Mouse (Mus musculus) MEL-GATA-1-ER (cell line): ENCODE measurements around the gene Chrd.

ENCODE experiments used
- DNase-seq: peaks from one replicate; pipeline ENCODE4 v3.0.0-alpha.2; 2012; ENCODE audit warnings: low read depth; ENCODE audit errors: extremely low read depth

Chrd gene

GRCm38 (mm10) chr16:20732925-20733730 is at the start of gene Chrd:
Gene Chrd (plus strand): TSS chr16:20733127.
- no peak for DNase-seq

GRCm38 (mm10) chr16:20690774-20691173 is 42.2 kb upstream of the Chrd start:
- no peak for DNase-seq

- no peak for DNase-seq
Measured at GRCm38 (mm10) chr16:20691617-20692016, 41.3 kb upstream of the Chrd start.

- no peak for DNase-seq
Measured at GRCm38 (mm10) chr16:20692241-20692965, 40.5 kb upstream of the Chrd start.

- no peak for DNase-seq
Measured at GRCm38 (mm10) chr16:20693111-20693701, 39.7 kb upstream of the Chrd start, which contains the start of gene Fam131a. Gene Fam131a (plus strand): TSS chr16:20693241.

- DNase-seq: no peak
Measured at GRCm38 (mm10) chr16:20694781-20695180, 38.1 kb upstream of the Chrd start.

- DNase-seq: no peak
Measured at GRCm38 (mm10) chr16:20695622-20696323, 37.2 kb upstream of the Chrd start.

- DNase-seq: no peak
Measured at GRCm38 (mm10) chr16:20699266-20699665, 33.7 kb upstream of the Chrd start.

GRCm38 (mm10) chr16:20700036-20700435 is 32.9 kb upstream of the Chrd start:
- no peak for DNase-seq

- no peak for DNase-seq
Measured at GRCm38 (mm10) chr16:20701316-20701715, 31.6 kb upstream of the Chrd start.

GRCm38 (mm10) chr16:20701729-20702521 is 31.0 kb upstream of the Chrd start:
- DNase-seq: no peak

GRCm38 (mm10) chr16:20702522-20702893 is 30.4 kb upstream of the Chrd start:
- no peak for DNase-seq

GRCm38 (mm10) chr16:20703071-20703470 is 29.9 kb upstream of the Chrd start:
- no peak for DNase-seq

- no peak for DNase-seq
Measured at GRCm38 (mm10) chr16:20703699-20704400, 29.1 kb upstream of the Chrd start.

- DNase-seq: no peak
Measured at GRCm38 (mm10) chr16:20705786-20706185, 27.1 kb upstream of the Chrd start.

- DNase-seq: no peak
Measured at GRCm38 (mm10) chr16:20706407-20707055, 26.4 kb upstream of the Chrd start.

GRCm38 (mm10) chr16:20708220-20708938 is 24.5 kb upstream of the Chrd start:
- DNase-seq: no peak

- DNase-seq: no peak
Measured at GRCm38 (mm10) chr16:20708939-20709734, 23.8 kb upstream of the Chrd start.
